Mouse (Mus musculus) left cerebral cortex, adult 2 months (tissue): ENCODE measurements around the gene Foxp1. TPM values are rescaled to one million over a fixed set of nuclear protein-coding genes. Genes with fewer than 3 reads are reported as not detected.

Experiments
- DNase-seq, 2 experiments: peaks; one replicate each; pipeline ENCODE4 v3.0.0; 2021 to 2022; ENCODE audit warnings: low spot score in 2 of 2, mixed read lengths in 1 of 2; ENCODE audit errors: extremely low spot score in 1 of 2
- H3K27ac ChIP-seq: fragments of 200-600 bp; 2 replicates; pipeline ENCODE4 v1.8.1; 2022
- H3K4me3 ChIP-seq: fragments of 200-600 bp; 2 replicates; pipeline ENCODE4 v1.8.1; 2022
- CTCF ChIP-seq: fragments of 200-600 bp; IDR thresholded peaks from 2 replicates; pipeline ENCODE4 v1.8.1; 2022; ENCODE audit warnings: antibody characterized with exemption, mild to moderate bottlenecking, moderate library complexity
- intact Hi-C: fragments of 180-260 bp; cut with DNase I; formaldehyde crosslinking; loops from one replicate; pipeline ENCODE4 v1.15.1; 2025
- total RNA-seq, 2 experiments: library from RNA; stranded (reverse); gene quantifications; 2 replicates each; pipeline ENCODE4 v1.2.3; 2021

The Foxp1 gene
- total RNA-seq, 2 experiments from 2014 or later, result 133 to 139 TPM

GRCm38 (mm10) chr6:99199277-99199676 lies 323.2 kb downstream of the Foxp1 start:
- Histone ChIP-seq H3K4me3 (no peak overlapping the region), H3K27ac (no peak overlapping the region)
- no peak for DNase-seq
- intact Hi-C loops, result no loop called here
- TF ChIP-seq CTCF, result no peak

- intact Hi-C loops, result no loop called here
- Histone ChIP-seq H3K27ac (no peak overlapping the region), H3K4me3 (no peak overlapping the region)
- no peak for DNase-seq
- no peak for TF ChIP-seq CTCF
These were observed 328.8 kb downstream of the Foxp1 start for GRCm38 (mm10) chr6:99193697-99194096.

GRCm38 (mm10) chr6:99191636-99192137 lies 330.8 kb downstream of the Foxp1 start:
- Histone ChIP-seq H3K4me3 (no peak overlapping the region), H3K27ac (no peak overlapping the region)
- TF ChIP-seq CTCF, result peak; percentile 35
- intact Hi-C loops, result no loop called here
- DNase-seq, result no peak

- H3K27ac ChIP-seq, result no peak overlapping the region
These were observed 331.4 kb downstream of the Foxp1 start for GRCm38 (mm10) chr6:99191041-99191635.

GRCm38 (mm10) chr6:99189967-99190366 lies 332.6 kb downstream of the Foxp1 start:
- intact Hi-C loops, result no loop called here
- no peak for DNase-seq

More at GRCm38 (mm10) chr6:99191041-99191635, 331.4 kb downstream of the Foxp1 start:
- no peak overlapping the region for H3K4me3 ChIP-seq
- intact Hi-C loops, result no loop called here
- TF ChIP-seq CTCF, result no peak
- no peak for DNase-seq

GRCm38 (mm10) chr6:99188366-99189216 lies 333.9 kb downstream of the Foxp1 start:
- DNase-seq, result no peak
- Histone ChIP-seq H3K4me3 (no peak overlapping the region), H3K27ac (no peak overlapping the region)
- intact Hi-C loops, result no loop called here
- TF ChIP-seq CTCF, result no peak

More at GRCm38 (mm10) chr6:99189967-99190366, 332.6 kb downstream of the Foxp1 start:
- no peak for TF ChIP-seq CTCF
- no peak overlapping the region for H3K4me3 ChIP-seq
- no peak overlapping the region for H3K27ac ChIP-seq

GRCm38 (mm10) chr6:99187914-99188313 lies 334.6 kb downstream of the Foxp1 start:
- intact Hi-C loops, result no loop called here
- Histone ChIP-seq H3K27ac (no peak overlapping the region), H3K4me3 (no peak overlapping the region)
- no peak for DNase-seq
- TF ChIP-seq CTCF, result no peak

GRCm38 (mm10) chr6:99187415-99187814 lies 335.1 kb downstream of the Foxp1 start:
- Histone ChIP-seq H3K4me3 (no peak overlapping the region), H3K27ac (no peak overlapping the region)
- no peak for DNase-seq
- intact Hi-C loops, result no loop called here
- TF ChIP-seq CTCF, result no peak

GRCm38 (mm10) chr6:99186569-99186968 lies 336.0 kb downstream of the Foxp1 start:
- no peak overlapping the region for H3K27ac ChIP-seq
- TF ChIP-seq CTCF, result no peak
- H3K4me3 ChIP-seq, result no peak overlapping the region
- no peak for DNase-seq
- intact Hi-C loops, result no loop called here

- no peak for DNase-seq
- no peak for TF ChIP-seq CTCF
- intact Hi-C loops, result no loop called here
These were observed 336.7 kb downstream of the Foxp1 start for GRCm38 (mm10) chr6:99185797-99186196.

GRCm38 (mm10) chr6:99184051-99184450 lies 338.5 kb downstream of the Foxp1 start:
- H3K4me3 ChIP-seq, result no peak overlapping the region
- no peak overlapping the region for H3K27ac ChIP-seq
- intact Hi-C loops, result no loop called here
- no peak for DNase-seq
- TF ChIP-seq CTCF, result no peak

More at GRCm38 (mm10) chr6:99185797-99186196, 336.7 kb downstream of the Foxp1 start:
- Histone ChIP-seq H3K4me3 (no peak overlapping the region), H3K27ac (no peak overlapping the region)

GRCm38 (mm10) chr6:99182777-99183176 lies 339.7 kb downstream of the Foxp1 start:
- H3K27ac ChIP-seq, result no peak overlapping the region
- TF ChIP-seq CTCF, result no peak
- no peak overlapping the region for H3K4me3 ChIP-seq
- no peak for DNase-seq
- intact Hi-C loops, result no loop called here
